Mouse (Mus musculus) G1E (cell line): Measurements from ENCODE around the gene Zbtb46.

ENCODE experiments used
- CTCF ChIP-seq: IDR thresholded peaks from 2 replicates; pipeline ENCODE4 v1.5.1; 2012; ENCODE audit warnings: low read depth, low read length, inconsistent platforms, mixed read lengths
- GATA2 ChIP-seq: IDR thresholded peaks from 2 replicates; pipeline ENCODE4 v1.6.1; 2012; ENCODE audit warnings: low read depth, low read length, inconsistent platforms, borderline replicate concordance
- POLR2AphosphoS5 ChIP-seq: IDR thresholded peaks from 2 replicates; pipeline ENCODE4 v1.6.1; 2012; ENCODE audit warnings: low read depth, low read length, inconsistent platforms; ENCODE audit not compliant: insufficient replicate concordance
- TAL1 ChIP-seq: conservative IDR thresholded peaks from 2 replicates; pipeline ENCODE4 v1.6.1; 2012; ENCODE audit warnings: low read depth, low read length, inconsistent platforms, mixed read lengths

- no peak for TF ChIP-seq CTCF
- TF ChIP-seq POLR2AphosphoS5 = no peak
- TF ChIP-seq TAL1 = no peak
- no peak for TF ChIP-seq GATA2
These were observed 74.3 kb downstream of the Zbtb46 start for GRCm38 (mm10) chr2:181384919-181385391.
